Mouse (Mus musculus) inflammation-experienced regulatory T-cells, adult 6 months (primary cell): Measurements from ENCODE around the gene Gm36079. TPM values are rescaled to one million over a fixed set of nuclear protein-coding genes. Genes with fewer than 3 reads are reported as not detected.
"Not testable (repeated sequence)": the region's sequence is repeated elsewhere in the genome, so short reads cannot be mapped to it uniquely, and the experiment has no call there.

Experiments
- ATAC-seq: one replicate; pipeline ENCODE4 v1.8.0; 2017
- polyA plus RNA-seq, 3 experiments: library from polyadenylated mRNA; unstranded; fragments of 100-300 nt; shearing (Covaris generic); gene quantifications; one replicate each; pipeline ENCODE4 v1.2.1; 2017

Gm36079 gene
- polyA plus RNA-seq, 3 experiments from 2014 or later: not detected

DNA sequence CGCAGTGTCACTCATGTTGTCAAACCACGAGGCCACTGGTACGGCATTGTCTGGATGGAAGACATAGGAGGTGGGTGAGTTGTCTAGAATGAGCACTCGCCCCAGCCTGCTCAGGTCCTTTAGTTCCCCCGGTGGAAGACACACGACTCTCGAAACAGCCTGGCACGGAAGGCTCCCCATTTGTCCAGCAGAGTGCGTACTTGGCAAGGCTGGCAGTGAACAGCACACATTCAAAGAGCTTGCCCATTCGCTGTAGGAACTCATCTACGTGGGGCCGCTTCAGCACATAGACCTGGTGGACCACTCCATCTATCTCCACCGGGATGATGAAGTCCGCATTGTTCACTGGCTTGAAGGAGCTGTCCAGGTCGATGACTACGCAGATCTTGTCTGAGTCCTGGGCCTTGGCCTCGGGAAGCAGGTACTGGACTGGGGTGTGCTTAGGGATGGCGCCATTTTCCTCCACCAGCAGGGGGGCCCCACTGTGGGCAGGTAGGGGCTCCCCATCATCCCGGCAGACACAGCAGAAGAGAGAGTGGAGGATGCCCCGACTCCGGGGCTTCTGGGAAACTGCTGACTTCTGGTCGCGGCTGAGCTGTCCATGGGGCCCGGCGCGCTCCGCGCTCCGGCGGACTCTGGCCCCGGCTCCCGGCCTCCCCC lies 11.3 kb downstream of the Gm36079 start:
- not testable (repeated sequence) for ATAC-seq

DNA sequence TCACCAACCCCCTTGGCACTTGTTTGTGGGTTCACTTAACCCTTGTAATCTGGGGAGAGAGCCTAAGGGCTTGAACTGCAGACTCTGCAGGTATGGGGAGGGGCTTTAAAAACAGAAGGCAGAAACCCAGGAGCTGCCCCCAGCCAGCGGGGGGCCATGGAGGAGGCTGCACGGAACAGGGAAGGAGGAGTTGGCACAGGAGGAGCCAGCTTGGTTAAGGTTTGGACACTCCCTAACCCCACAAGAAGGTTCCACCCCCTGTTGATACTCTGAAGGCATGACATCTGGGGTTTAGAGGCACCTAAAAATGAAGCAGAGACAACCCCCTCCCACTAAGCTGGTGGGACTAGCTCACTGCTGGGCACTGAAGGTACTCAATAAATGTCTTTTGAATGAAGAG lies 12.8 kb downstream of the Gm36079 start:
- not testable (repeated sequence) for ATAC-seq

GRCm38 (mm10) chr13:120013544-120013943 lies 13.3 kb downstream of the Gm36079 start:
- ATAC-seq: not testable (repeated sequence)

DNA sequence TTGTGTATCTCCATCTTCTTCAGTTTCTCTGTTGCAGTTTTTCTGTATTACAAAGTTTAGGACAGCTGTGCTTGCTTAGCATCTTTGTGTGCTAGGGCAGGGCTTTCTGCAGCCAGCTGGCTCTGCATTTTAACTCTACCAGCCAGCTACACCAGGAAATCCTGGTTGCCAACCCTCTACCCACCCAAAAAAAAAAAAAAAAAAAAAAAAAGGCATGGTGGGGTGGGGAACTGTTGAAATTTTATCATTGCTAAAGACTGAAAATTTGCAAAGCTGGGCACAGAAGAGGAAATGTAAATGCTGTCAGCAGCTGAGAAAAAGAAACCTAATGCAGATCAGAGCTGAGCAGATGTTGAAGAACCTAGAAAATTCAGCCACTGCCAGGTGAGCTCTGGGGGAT lies 16.7 kb downstream of the Gm36079 start:
- ATAC-seq: not testable (repeated sequence)

DNA sequence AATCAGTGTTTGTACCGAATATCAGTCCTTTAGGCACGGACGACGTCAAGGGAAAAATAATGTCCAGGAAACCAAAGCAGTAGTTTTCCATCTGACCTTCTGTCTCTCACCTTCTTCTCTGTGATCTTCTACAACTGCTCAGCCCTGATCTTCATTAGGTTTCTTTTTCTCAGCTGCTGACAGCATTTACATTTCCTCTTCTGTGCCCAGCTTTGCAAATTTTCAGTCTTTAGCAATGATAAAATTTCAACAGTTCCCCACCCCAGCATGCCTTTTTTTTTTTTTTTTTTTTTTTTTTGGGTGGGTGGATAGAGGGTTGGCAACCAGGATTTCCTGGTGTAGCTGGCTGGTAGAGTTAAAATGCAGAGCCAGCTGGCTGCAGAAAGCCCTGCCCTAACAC lies 27.6 kb downstream of the Gm36079 start:
- ATAC-seq: not testable (repeated sequence)

DNA sequence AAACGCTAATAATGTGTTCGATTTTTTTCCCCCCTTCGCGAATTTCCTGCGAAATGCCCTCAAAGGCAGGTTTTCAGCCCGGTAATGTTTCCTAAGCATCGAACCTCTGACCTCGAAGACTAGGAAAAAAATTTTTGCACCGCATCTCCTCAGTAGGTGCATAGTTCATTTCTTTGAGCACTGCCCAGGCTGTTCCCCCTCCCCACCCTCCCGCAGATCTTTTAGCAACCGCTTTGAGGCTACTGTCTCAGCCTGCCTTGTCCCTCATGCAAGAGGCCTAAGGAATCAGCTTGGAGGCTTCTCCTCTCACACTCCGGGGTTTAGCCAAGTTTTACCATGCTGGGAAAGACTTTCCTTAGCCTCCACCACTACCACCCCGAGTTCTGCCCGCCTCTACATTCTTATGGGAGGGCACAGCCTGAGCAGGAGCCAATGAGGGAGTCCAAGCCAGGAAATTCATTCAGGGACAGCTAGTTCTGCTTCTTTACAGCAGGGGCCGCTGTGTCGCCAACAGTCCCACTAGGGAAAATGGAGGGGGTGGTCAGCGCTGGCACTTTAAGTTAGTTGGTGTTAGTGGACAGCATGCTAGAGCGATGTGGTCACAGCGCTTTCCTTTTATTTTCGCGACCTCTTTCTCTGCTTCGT lies 28.2 kb downstream of the Gm36079 start:
- ATAC-seq: not testable (repeated sequence)

DNA sequence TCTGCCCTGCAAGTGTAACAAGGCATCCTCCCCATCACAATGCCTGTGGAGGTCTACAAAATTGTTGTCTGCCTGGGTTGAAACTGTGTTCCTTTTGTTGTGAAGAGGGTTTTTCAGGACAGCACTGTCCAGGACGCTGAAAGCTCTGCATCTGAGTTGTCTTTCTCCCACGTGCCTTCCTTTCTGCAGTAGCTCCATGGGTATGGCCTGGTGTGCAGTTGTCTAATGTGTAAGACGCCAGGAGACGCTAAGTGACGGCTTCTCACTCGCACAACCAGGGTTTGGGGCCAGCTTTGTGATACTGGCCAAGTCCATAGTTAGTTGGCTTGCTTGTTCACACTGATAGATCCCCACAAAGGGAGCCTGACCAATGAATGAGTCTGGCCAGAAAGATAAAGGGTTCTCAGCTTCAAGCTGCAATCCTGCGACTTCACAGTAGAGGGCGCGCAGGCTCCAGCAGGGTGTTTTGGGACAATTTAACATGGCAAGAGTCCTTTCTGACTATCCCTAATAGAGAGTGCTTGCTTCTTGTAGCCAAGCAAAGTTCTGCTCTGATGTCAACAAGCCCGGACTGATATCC lies 34.8 kb downstream of the Gm36079 start:
- ATAC-seq: peak; percentile 75

- ATAC-seq: peak; percentile 50
Measured at GRCm38 (mm10) chr13:119991264-119991663, 35.5 kb downstream of the Gm36079 start.

Other genes with a start within 250 kb of the Gm36079 start
- 10 to 100 TPM; 20.9 to 24.2 (median 21.7) TPM for gene Zfp131, start 236.1 kb downstream of the Gm36079 start, polyA plus RNA-seq
- not detected for gene AF067063, start 196.8 kb downstream of the Gm36079 start, polyA plus RNA-seq
- gene D13Ertd608e, start 191.0 kb downstream of the Gm36079 start, polyA plus RNA-seq: not detected
- not detected for gene Tcstv1, start 132.2 kb downstream of the Gm36079 start, polyA plus RNA-seq
- not detected for gene Gm21761, start 97.7 kb downstream of the Gm36079 start, polyA plus RNA-seq
- not detected for gene B020031M17Rik, start 76.2 kb downstream of the Gm36079 start, polyA plus RNA-seq
- gene Gm21188, start 25.2 kb upstream of the Gm36079 start, polyA plus RNA-seq: under 1 TPM in 2 of 3 experiments, not detected in 1; 0.21 to 0.87 TPM
- not detected for gene Gm20767, start 113.2 kb upstream of the Gm36079 start, polyA plus RNA-seq
- gene Gm21818, start 145.4 kb upstream of the Gm36079 start, polyA plus RNA-seq: not detected
- not detected for gene Gm21762, start 188.9 kb upstream of the Gm36079 start, polyA plus RNA-seq
- gene Gm21731, start 212.1 kb upstream of the Gm36079 start, polyA plus RNA-seq: not detected
- not detected for gene AF067061, start 236.1 kb upstream of the Gm36079 start, polyA plus RNA-seq